Mouse (Mus musculus): ENCODE data around the gene Slc39a10. TPM values are rescaled to one million over a fixed set of nuclear protein-coding genes. Genes with fewer than 3 reads are reported as not detected.
"Not testable (repeated sequence)": the region's sequence is repeated elsewhere in the genome, so short reads cannot be mapped to it uniquely, and the experiment has no call there.

Gene Slc39a10
- total RNA-seq, 2 experiments from 2014 or later, result 8.3 to 9.3 TPM

GRCm38 (mm10) chr1:46770077-46770695 lies 122.5 kb downstream of the Slc39a10 start:
- DNase-seq, result not testable (repeated sequence)

GRCm38 (mm10) chr1:46769318-46769717 lies 123.3 kb downstream of the Slc39a10 start:
- DNase-seq, result not testable (repeated sequence)

DNA sequence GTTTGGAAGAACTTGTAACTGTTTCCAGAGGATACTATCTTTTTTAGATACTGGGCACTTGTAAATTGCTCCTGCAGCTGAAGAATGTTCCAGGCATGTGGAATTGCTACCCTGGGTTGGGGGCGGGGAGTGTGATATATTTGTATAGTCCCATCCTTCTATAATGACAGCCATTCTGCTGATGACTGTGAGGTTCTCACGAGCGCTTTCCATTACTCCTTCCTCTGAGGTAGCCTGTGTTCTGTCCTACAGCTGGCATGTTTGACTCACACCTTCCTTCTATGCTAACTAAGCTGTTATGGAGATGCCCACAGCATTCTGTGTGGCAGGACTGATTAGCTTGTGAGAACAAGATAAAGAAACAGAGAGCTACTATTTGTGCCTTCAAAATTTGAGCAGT lies 128.1 kb downstream of the Slc39a10 start:
- not testable (repeated sequence) for DNase-seq

Data from heart, adult 18-20 months (tissue).